Mouse (Mus musculus) limb, embryonic 14.5 days (tissue): ENCODE measurements around the gene Vmn2r98. TPM values are rescaled to one million over a fixed set of nuclear protein-coding genes. Genes with fewer than 3 reads are reported as not detected.
"Not testable (repeated sequence)": the region's sequence is repeated elsewhere in the genome, so short reads cannot be mapped to it uniquely, and the experiment has no call there.

ENCODE experiments used
- ATAC-seq: fragments of 200-750 bp; cut with Nextera tagmentation; 2 replicates; pipeline ENCODE4 v1.8.0; 2017; ENCODE audit warnings: low read depth, moderate number of reproducible peaks, moderate TSS enrichment; ENCODE audit not compliant: low FRiP score
- DNase-seq: peaks from one replicate; pipeline ENCODE4 v3.0.0-alpha.2; 2015; ENCODE audit warnings: low spot score
- H3K27ac ChIP-seq: fragments of 300-500 bp; sonication (generic); replicated peaks from 2 replicates; pipeline ENCODE4 v1.5.1; 2014; ENCODE audit warnings: low read depth, mild to moderate bottlenecking, low read length, moderate library complexity, mixed read lengths
- H3K27me3 ChIP-seq: fragments of 300-500 bp; sonication (generic); 2 replicates; pipeline ENCODE4 v1.6.1; 2014; ENCODE audit warnings: low read length, mixed read lengths; ENCODE audit not compliant: control insufficient read depth, insufficient read depth
- H3K36me3 ChIP-seq: fragments of 300-500 bp; sonication (generic); 2 replicates; pipeline ENCODE4 v1.6.1; 2014; ENCODE audit warnings: mild to moderate bottlenecking, low read length, moderate library complexity, mixed read lengths; ENCODE audit not compliant: control insufficient read depth, insufficient read depth
- H3K4me1 ChIP-seq: fragments of 300-500 bp; sonication (generic); 2 replicates; pipeline ENCODE4 v1.6.1; 2014; ENCODE audit warnings: antibody characterized with exemption, low read length, mixed read lengths; ENCODE audit not compliant: control insufficient read depth, insufficient read depth
- H3K4me2 ChIP-seq: fragments of 300-500 bp; sonication (generic); replicated peaks from 2 replicates; pipeline ENCODE4 v1.6.1; 2014; ENCODE audit warnings: low read depth, mild to moderate bottlenecking, low read length, moderate library complexity; ENCODE audit not compliant: severe bottlenecking
- H3K4me3 ChIP-seq: fragments of 300-500 bp; sonication (generic); replicated peaks from 2 replicates; pipeline ENCODE4 v1.5.1; 2014; ENCODE audit warnings: low read length
- H3K9ac ChIP-seq: fragments of 300-500 bp; sonication (generic); 2 replicates; pipeline ENCODE4 v1.6.1; 2014; ENCODE audit warnings: mild to moderate bottlenecking, low read depth, low read length, moderate library complexity; ENCODE audit not compliant: severe bottlenecking
- H3K9me3 ChIP-seq: fragments of 300-500 bp; sonication (generic); 2 replicates; pipeline ENCODE4 v1.6.1; 2016; ENCODE audit warnings: low read length; ENCODE audit not compliant: control insufficient read depth
- POLR2A ChIP-seq: fragments of 200-500 bp; IDR thresholded peaks from 2 replicates; pipeline ENCODE4 v1.8.0; 2012; ENCODE audit warnings: inconsistent platforms, mild to moderate bottlenecking, moderate library complexity, borderline replicate concordance; ENCODE audit not compliant: insufficient read depth, insufficient read length; ENCODE audit errors: extremely low read depth
- WGBS: fragments of 180-500 bp; shearing (Covaris S2); extraction: QIAGEN DNeasy Blood & Tissue Kit; methylation state at CpG from one replicate; pipeline ENCODE4 v1.1.7; 2014; 5-methylcytosine and 5-hydroxymethylcytosine counted together
- polyA plus RNA-seq, 2 experiments: library from polyadenylated mRNA; depleted of rRNA in 1 of 2; stranded (reverse) in 1 of 2; unstranded in 1 of 2; fragments of >200 nt; fragmentation: Nextera tagmentation in 1 of 2; extraction: Ambion mirVana in 1 of 2; gene quantifications; 2 replicates each; pipeline versions ENCODE4 v1.2.1 to v1.2.3; 2012 to 2014

Vmn2r98 gene
- polyA plus RNA-seq (2012; rRNA removed), result not detected in 2 replicates
- not detected in 2 replicates for polyA plus RNA-seq (2014; fragmentation: Nextera tagmentation; extraction: Ambion mirVana)

- not testable (repeated sequence) for H3K9me3 ChIP-seq, DNase-seq, H3K4me2 ChIP-seq, H3K9ac ChIP-seq, H3K4me3 ChIP-seq, ATAC-seq, H3K36me3 ChIP-seq, H3K27me3 ChIP-seq, H3K4me1 ChIP-seq, H3K27ac ChIP-seq
Measured at GRCm38 (mm10) chr17:19053160-19053559, at the start of gene Vmn2r98. TSS of gene Vmn2r98 (plus strand) at chr17:19053460.

DNA sequence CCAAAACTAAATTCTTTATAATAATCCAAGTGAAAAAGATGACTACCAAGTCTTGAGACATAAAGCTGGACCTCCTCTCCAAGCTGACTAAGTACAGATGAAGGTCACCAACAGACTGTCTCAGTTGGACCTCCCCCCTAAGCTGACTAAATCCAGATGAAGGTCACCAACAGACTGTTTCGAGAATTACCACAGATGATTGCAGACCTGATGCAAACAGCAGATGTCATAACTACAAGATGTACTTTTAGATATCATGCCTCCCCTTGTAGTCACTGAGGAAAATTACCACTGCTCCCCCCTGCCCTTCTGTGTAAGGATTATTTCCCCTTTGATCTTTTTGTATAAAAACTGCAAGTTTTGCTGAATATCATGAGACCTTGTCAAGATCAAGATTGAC is 21.8 kb upstream of the Vmn2r98 start:
- not testable (repeated sequence) for H3K27ac ChIP-seq, H3K36me3 ChIP-seq, ATAC-seq, H3K9ac ChIP-seq, H3K27me3 ChIP-seq, H3K4me3 ChIP-seq, H3K4me1 ChIP-seq, H3K4me2 ChIP-seq, DNase-seq
- 71% methylated on average over 1 of the region's 1 CpGs for WGBS
- 0 out of 2 replicates have a peak, but pooled peaks cover 12% of the 10 kb centered on the region for H3K9me3 ChIP-seq

GRCm38 (mm10) chr17:19031962-19032361 is 21.3 kb upstream of the Vmn2r98 start:
- 68% methylated on average over 2 of the region's 2 CpGs for WGBS
- Histone ChIP-seq H3K4me3 (no peak overlapping the region), H3K9me3 (0 out of 2 replicates have a peak, but pooled peaks cover 12% of the 10 kb centered on the region), H3K4me1 (no peaks in the 10 kb centered on the region), H3K9ac (no peak overlapping the region), H3K36me3 (no peaks in the 10 kb centered on the region), H3K27me3 (no peaks in the 10 kb centered on the region), H3K27ac (no peak overlapping the region), H3K4me2 (no peak overlapping the region)
- DNase-seq (no peak), ATAC-seq (no peak)
- TF ChIP-seq POLR2A, result no peak

DNA sequence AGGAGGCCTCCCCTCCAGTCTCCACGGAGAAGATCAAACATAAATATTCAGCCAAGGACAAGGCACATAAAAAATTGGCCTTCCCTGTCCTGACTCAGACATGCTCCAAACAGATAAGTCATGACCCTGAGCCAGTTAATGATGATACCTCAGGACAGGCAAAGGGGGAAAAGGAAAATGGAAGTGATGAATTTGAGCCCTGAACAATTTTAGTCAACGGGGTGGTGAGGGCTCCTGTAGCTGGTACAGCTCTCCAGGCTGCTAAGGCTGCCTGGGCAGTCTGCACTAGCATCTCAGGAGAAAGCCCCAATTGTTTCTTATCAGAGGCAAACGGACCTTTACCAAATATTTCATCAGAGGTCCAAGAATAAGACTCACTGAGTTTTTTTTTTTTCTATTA is 20.5 kb upstream of the Vmn2r98 start:
- peaks cover 17% of the 10 kb centered on the region; the same call in 1 of the 2 replicates for H3K9me3 ChIP-seq
- H3K4me3 ChIP-seq, result no peak overlapping the region
- no peaks in the 10 kb centered on the region for H3K36me3 ChIP-seq
- H3K4me2 ChIP-seq, result no peak overlapping the region
- H3K9ac ChIP-seq, result no peak overlapping the region
- TF ChIP-seq POLR2A, result no peak
- no peak overlapping the region for H3K27ac ChIP-seq
- 62% methylated on average over 3 of the region's 3 CpGs for WGBS
- no peaks in the 10 kb centered on the region for H3K27me3 ChIP-seq
- ATAC-seq, result no peak
- DNase-seq, result no peak
- H3K4me1 ChIP-seq, result no peaks in the 10 kb centered on the region

Other genes starting within 250 kb of the Vmn2r98 start
- not detected in 2 replicates for gene Vmn2r97, start 139.2 kb upstream of the Vmn2r98 start, polyA plus RNA-seq (2012; rRNA removed)
- 0.07 and 0.08 TPM in 2 replicates for gene Vmn2r97, start 139.2 kb upstream of the Vmn2r98 start, polyA plus RNA-seq (2014; fragmentation: Nextera tagmentation; extraction: Ambion mirVana)